19 mouse cellular contexts compared by ENCODE assay signal in genomic region chr3:98471499-98471898, GRCm38 (mm10). TPM values are rescaled to one million over a fixed set of nuclear protein-coding genes. Genes with fewer than 3 reads are reported as not detected.
"Had no signal": no experiment of that assay in that cellular context is flagged by ENCODE, and none has a peak within 500 bp of the region (broad histone marks: within the 10 kb centered on the region; RNA-seq: fewer than 3 reads in every experiment).

No protein-coding gene starts in this region.

RNA-seq across cellular contexts. Expression of gene Gm4450, which starts 14.6 kb away (rescaled TPM):
- polyA plus RNA-seq: cerebellum, adult 2 months; cortical plate, adult 2 months; embryonic facial prominence, embryonic 10.5 days; embryonic facial prominence, embryonic 11.5 days; embryonic facial prominence, embryonic 12.5 days; embryonic facial prominence, embryonic 13.5 days; embryonic facial prominence, embryonic 14.5 days; embryonic facial prominence, embryonic 15.5 days; erythroblast, embryonic 14.5 days; forebrain, embryonic 10.5 days; forebrain, embryonic 11.5 days; forebrain, embryonic 12.5 days; forebrain, embryonic 13.5 days; forebrain, embryonic 14.5 days; forebrain, embryonic 15.5 days; forebrain, embryonic 16.5 days; forebrain, postnatal 0 days; frontal cortex, adult 2 months; gonadal fat pad, adult 2 months had no signal

RNA-seq across cellular contexts. Expression of gene Hsd3b4, which starts 38.8 kb away (rescaled TPM):
- polyA plus RNA-seq: cerebellum, adult 2 months; cortical plate, adult 2 months; embryonic facial prominence, embryonic 10.5 days; embryonic facial prominence, embryonic 11.5 days; embryonic facial prominence, embryonic 12.5 days; embryonic facial prominence, embryonic 13.5 days; embryonic facial prominence, embryonic 14.5 days; embryonic facial prominence, embryonic 15.5 days; erythroblast, embryonic 14.5 days; forebrain, embryonic 10.5 days; forebrain, embryonic 11.5 days; forebrain, embryonic 12.5 days; forebrain, embryonic 13.5 days; forebrain, embryonic 14.5 days; forebrain, embryonic 15.5 days; forebrain, embryonic 16.5 days; forebrain, postnatal 0 days; frontal cortex, adult 2 months; gonadal fat pad, adult 2 months had no signal
